Mouse (Mus musculus) kidney, postnatal 4 days (tissue): ENCODE data around the gene Dlk2.

Source experiments
- DNase-seq, 2 experiments: peaks; one replicate each; pipeline ENCODE4 v3.0.0; 2021; ENCODE audit warnings: mixed read lengths in 2 of 2

The Dlk2 gene

GRCm38 (mm10) chr17:46297364-46298219 is at the start of gene Dlk2:
TSS of gene Dlk2 (plus strand) at chr17:46297421.
- peak in 1 of 2 experiments; percentile 41 for DNase-seq

- peak; percentile 97 to 98 for DNase-seq
These were observed 49.6 kb upstream of the Dlk2 start, which contains the start of the genes Polr1c and Yipf3 for GRCm38 (mm10) chr17:46247512-46248188. TSS of gene Polr1c (minus strand) at chr17:46248054. TSS of gene Yipf3 (plus strand) at chr17:46248080.

GRCm38 (mm10) chr17:46248189-46248522 is 49.1 kb upstream of the Dlk2 start:
- no peak for DNase-seq

GRCm38 (mm10) chr17:46251174-46251573 is 46.0 kb upstream of the Dlk2 start:
- DNase-seq = no peak

GRCm38 (mm10) chr17:46252571-46253451 is 44.4 kb upstream of the Dlk2 start:
- peak; percentile 63 to 74 for DNase-seq

- DNase-seq = peak; percentile 96
These were observed 43.7 kb upstream of the Dlk2 start, which contains the start of gene Lrrc73 for GRCm38 (mm10) chr17:46253452-46254084. TSS of gene Lrrc73 (plus strand) at chr17:46253531.

- DNase-seq = peak in 1 of 2 experiments; percentile 30
These were observed 43.1 kb upstream of the Dlk2 start for GRCm38 (mm10) chr17:46254106-46254505.

- no peak for DNase-seq
These were observed 42.1 kb upstream of the Dlk2 start for GRCm38 (mm10) chr17:46255147-46255546.

GRCm38 (mm10) chr17:46258279-46259053 is 38.8 kb upstream of the Dlk2 start:
- DNase-seq = peak in 1 of 2 experiments; percentile 38

GRCm38 (mm10) chr17:46259675-46260074 is 37.5 kb upstream of the Dlk2 start:
- no peak for DNase-seq

- DNase-seq = no peak
These were observed 35.0 kb upstream of the Dlk2 start for GRCm38 (mm10) chr17:46262201-46262694.

- DNase-seq = no peak
These were observed 31.7 kb upstream of the Dlk2 start for GRCm38 (mm10) chr17:46265502-46265901.

GRCm38 (mm10) chr17:46265918-46266618 is 31.2 kb upstream of the Dlk2 start:
- DNase-seq = peak; percentile 88 to 89

GRCm38 (mm10) chr17:46266986-46267385 is 30.2 kb upstream of the Dlk2 start:
- no peak for DNase-seq

GRCm38 (mm10) chr17:46267511-46267910 is 29.7 kb upstream of the Dlk2 start:
- DNase-seq = no peak

- DNase-seq = no peak
These were observed 29.0 kb upstream of the Dlk2 start for GRCm38 (mm10) chr17:46268026-46268720.

- DNase-seq = no peak
These were observed 27.3 kb upstream of the Dlk2 start for GRCm38 (mm10) chr17:46269771-46270534.

- no peak for DNase-seq
These were observed 25.2 kb upstream of the Dlk2 start for GRCm38 (mm10) chr17:46272058-46272457.

- peak; percentile 29 to 57 for DNase-seq
These were observed 24.5 kb upstream of the Dlk2 start for GRCm38 (mm10) chr17:46272675-46273074.
